Mouse (Mus musculus) liver, adult (tissue): ENCODE data around the gene Amotl2.

Source experiments
- GATA4 ChIP-seq: IDR thresholded peaks from 2 replicates; pipeline ENCODE4 v1.6.1; 2014; ENCODE audit warnings: mild to moderate bottlenecking, low read length; ENCODE audit not compliant: insufficient replicate concordance

Gene Amotl2

GRCm38 (mm10) chr9:102716481-102717163 lies at the start of gene Amotl2:
Gene Amotl2 (plus strand): TSS chr9:102716672.
- TF ChIP-seq GATA4, result no peak

GRCm38 (mm10) chr9:102668115-102668514 lies 48.4 kb upstream of the Amotl2 start:
- TF ChIP-seq GATA4, result no peak

GRCm38 (mm10) chr9:102668906-102669305 lies 47.6 kb upstream of the Amotl2 start:
- TF ChIP-seq GATA4, result no peak

- TF ChIP-seq GATA4, result no peak
These were observed 43.1 kb upstream of the Amotl2 start for GRCm38 (mm10) chr9:102673381-102673780.

GRCm38 (mm10) chr9:102675922-102676321 lies 40.5 kb upstream of the Amotl2 start:
- no peak for TF ChIP-seq GATA4

GRCm38 (mm10) chr9:102681470-102681869 lies 35.0 kb upstream of the Amotl2 start:
- no peak for TF ChIP-seq GATA4

GRCm38 (mm10) chr9:102687943-102688342 lies 28.5 kb upstream of the Amotl2 start:
- TF ChIP-seq GATA4, result no peak

- no peak for TF ChIP-seq GATA4
These were observed 27.0 kb upstream of the Amotl2 start for GRCm38 (mm10) chr9:102689406-102689939.

GRCm38 (mm10) chr9:102689940-102690642 lies 26.4 kb upstream of the Amotl2 start:
- TF ChIP-seq GATA4, result no peak

- TF ChIP-seq GATA4, result no peak
These were observed 25.6 kb upstream of the Amotl2 start for GRCm38 (mm10) chr9:102690891-102691290.

GRCm38 (mm10) chr9:102692564-102693475 lies 23.7 kb upstream of the Amotl2 start:
- no peak for TF ChIP-seq GATA4

GRCm38 (mm10) chr9:102701042-102701441 lies 15.4 kb upstream of the Amotl2 start:
- no peak for TF ChIP-seq GATA4

- peak; percentile 87; the same call in 1 of the 2 replicates for TF ChIP-seq GATA4
These were observed 6.9 kb upstream of the Amotl2 start for GRCm38 (mm10) chr9:102709504-102710135.

- TF ChIP-seq GATA4, result no peak
These were observed 6.0 kb upstream of the Amotl2 start for GRCm38 (mm10) chr9:102710520-102710919.

- no peak for TF ChIP-seq GATA4
These were observed 2.7 kb upstream of the Amotl2 start for GRCm38 (mm10) chr9:102713797-102714196.
